Mouse (Mus musculus) frontal cortex, adult (tissue): Measurements from ENCODE around the gene Atox1.

Experiments
- ATAC-seq: cut with Nextera tagmentation; 2 replicates; pipeline ENCODE4 v1.9.2; 2017; ENCODE audit warnings: mild to moderate bottlenecking, moderate library complexity, mixed read lengths; ENCODE audit not compliant: low TSS enrichment

Atox1 gene

DNA sequence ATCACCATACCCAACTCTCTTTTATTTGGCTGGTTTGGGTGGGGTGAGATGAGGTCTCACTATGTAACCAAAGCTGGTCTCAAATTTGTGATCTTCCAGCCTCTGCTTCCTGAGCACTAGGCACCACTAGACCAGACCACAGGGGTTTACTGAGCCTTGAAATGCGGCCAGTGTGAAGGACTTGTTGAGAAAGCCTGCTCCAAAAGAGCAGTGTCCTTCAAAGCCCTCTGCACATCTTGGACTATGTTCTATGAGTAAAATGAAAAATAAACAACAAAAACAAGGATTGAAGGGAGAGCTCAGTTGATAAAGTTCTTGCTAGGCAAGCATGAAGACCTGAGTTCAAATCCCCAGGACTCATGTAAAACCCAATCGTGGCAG is 47.6 kb downstream of the Atox1 start:
- no peak for ATAC-seq

DNA sequence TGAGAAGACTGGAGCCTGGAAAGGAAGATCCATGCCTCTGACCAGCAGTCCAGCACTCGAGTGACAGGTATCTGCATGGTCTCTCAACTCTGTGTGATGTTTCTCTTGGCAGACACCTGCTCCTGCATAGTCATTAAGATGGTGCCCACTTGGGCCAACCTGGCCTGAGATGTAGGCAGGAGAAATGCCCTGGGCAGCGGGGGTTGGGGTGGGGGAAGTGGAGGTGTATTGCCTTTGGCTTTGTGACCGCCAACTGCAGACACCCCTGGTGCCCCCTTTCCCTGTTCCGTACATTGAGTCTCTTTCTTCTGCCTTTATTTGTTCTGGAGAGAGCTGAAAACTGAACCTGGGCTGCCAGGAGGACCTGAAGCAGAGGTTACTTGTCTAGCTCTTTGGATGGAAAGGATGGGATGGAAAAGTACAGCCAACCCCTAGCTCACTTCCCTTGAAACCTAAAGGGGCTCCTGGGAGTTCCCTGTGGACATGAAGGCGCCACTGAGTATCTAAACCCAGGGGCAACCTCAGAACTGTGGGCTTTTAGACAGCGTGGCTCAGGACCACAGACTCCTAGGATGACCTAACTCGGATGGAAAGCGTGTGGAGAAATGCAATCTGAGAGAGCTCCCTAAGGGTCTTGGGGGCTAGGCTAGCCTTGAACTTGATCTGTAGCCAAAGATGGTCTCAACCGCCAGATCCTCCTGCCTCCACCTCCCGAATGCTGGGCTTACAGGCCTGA is 48.2 kb downstream of the Atox1 start:
- ATAC-seq, result no peak

- no peak for ATAC-seq
Observed at GRCm38 (mm10) chr11:55412034-55412433, 49.0 kb downstream of the Atox1 start.

DNA sequence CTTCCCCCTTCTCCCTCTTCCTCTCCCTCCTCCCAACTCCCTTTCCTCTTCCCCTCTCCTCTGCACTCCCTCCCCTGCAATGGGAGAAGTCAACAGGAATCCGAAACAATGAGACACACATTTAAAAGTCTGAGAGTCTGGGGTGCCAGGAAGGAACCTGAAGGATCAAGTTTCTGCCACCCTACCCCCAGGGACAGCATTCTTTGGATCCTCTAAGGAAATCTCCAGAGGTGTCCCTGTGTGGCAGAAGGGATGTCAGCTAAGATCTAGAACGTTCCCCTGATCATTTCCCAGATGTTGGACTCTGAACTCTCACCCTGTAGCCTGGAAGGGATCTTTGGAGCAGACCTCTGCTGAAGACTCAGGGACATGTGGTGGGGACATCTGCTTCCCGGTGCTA is 50.5 kb downstream of the Atox1 start:
- no peak for ATAC-seq

GRCm38 (mm10) chr11:55410005-55410404 is 51.0 kb downstream of the Atox1 start:
- ATAC-seq, result no peak

GRCm38 (mm10) chr11:55407133-55407532 is 53.9 kb downstream of the Atox1 start:
- no peak for ATAC-seq

- ATAC-seq, result no peak
Observed at GRCm38 (mm10) chr11:55405601-55406469, 55.2 kb downstream of the Atox1 start.

DNA sequence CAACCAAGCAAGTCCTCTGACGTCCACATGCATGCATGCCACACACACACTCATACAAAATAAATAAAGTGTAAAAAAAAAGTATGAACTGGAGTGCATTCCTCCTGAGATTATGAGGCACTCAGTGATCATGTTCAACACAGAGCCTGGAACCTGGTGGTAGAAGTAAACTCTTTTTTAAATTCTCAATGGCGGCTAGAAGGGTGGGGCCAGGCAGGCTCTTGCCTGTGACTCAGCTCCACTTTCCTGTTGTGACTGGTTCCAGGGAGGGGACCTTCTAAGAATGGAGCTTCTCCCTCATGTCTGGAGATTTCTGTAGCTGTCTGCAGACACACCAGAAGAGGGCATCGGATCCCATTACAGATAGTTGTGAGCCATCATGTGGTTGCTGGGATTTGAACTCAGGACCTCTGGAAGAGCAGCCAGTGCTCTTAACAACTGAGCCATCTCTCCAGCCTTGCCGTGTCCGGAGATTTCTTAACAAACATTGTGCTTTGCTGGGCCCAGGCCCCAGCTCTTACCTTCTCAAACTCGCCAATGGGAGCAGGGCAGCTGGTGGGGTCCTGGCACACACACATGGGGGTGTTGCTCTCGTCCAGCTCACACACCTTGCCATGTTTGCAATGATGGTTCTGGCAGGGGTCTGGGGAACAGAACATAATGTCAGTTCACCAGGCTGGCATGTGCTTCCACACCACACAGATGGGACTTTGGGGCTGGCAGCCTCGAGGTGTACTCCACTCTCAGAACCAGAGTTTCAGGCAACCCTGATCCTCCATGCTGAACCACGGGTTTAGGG is 56.2 kb downstream of the Atox1 start:
- ATAC-seq, result no peak

GRCm38 (mm10) chr11:55400863-55401262 is 60.2 kb downstream of the Atox1 start:
- no peak for ATAC-seq

DNA sequence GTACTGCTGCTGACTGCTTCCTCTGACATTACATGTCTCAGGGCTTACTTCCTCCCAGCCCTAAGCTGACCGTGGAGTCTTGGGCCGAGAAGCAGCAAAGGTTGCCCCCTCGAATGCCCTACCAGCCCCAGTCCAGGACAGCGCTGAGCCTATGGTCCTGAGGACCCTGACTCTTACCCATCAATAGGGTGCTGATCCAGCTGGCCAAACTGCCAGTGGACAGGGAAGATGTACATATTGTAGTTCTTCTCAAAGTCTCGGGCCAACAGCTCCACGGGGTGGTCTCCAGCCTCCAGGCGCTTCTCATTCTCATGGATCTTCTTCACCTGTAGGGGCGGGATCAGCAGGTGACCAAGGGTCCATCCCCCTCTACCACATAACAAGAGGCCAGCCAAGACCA is 62.7 kb downstream of the Atox1 start:
- ATAC-seq, result no peak

GRCm38 (mm10) chr11:55397441-55397840 is 63.6 kb downstream of the Atox1 start:
- no peak for ATAC-seq

- ATAC-seq, result no peak
Observed at GRCm38 (mm10) chr11:55397036-55397435, 64.0 kb downstream of the Atox1 start.
